Mouse (Mus musculus): ENCODE measurements around the gene Pax6.

DNA sequence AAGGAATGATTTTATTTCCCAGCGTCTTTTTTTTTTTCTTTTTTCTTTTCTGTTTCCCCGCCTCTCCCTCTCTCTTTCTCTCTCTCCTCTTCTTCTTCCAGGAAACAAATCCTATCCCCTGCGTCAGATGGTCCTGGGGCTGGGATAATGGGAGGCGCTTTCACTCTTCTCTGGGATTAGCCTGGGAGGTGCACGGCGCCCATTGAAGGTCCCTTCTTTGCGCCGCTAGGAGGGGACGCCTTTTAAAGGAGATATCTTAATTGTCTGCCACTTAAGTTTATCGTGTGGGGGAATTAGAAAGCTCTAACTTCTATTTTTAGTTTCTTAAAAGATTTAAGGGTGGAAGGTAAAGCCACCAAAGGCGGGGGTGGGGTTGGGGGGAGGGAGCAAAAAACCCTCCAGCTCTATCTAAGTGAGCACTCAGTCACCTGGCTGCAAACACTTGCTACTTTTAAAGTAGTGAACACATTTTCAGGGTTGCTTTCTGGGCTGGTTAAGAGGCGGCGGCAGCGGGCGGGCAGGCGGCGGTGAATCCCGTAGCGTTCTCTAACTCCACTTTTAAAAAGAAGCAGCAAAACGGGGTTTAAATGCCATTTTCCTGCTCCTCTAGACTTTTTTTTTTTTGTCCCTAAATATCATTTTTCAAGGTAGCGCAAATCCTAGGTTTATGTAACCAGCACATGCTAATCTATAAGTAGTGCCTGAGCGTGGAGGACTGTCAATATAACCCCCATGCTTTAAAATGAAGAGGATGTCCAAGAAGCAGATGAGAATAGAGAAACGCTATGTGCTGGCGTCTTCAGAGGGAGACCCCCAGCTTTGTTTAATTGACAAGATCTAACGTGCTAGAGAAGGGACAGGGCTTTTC, 20.0 kb downstream of the Pax6 start:
- TF ChIP-seq CTCF (IDR thresholded peaks at IDR 0.05; ENCODE audit: control insufficient read depth, insufficient read depth, low read length) (no peak), POLR2A (IDR thresholded peaks at IDR 0.05; ENCODE audit: borderline replicate concordance, control insufficient read depth, low read depth, low read length) (no peak)
